Mouse (Mus musculus): ENCODE results near the gene Ss18l1.

DNA sequence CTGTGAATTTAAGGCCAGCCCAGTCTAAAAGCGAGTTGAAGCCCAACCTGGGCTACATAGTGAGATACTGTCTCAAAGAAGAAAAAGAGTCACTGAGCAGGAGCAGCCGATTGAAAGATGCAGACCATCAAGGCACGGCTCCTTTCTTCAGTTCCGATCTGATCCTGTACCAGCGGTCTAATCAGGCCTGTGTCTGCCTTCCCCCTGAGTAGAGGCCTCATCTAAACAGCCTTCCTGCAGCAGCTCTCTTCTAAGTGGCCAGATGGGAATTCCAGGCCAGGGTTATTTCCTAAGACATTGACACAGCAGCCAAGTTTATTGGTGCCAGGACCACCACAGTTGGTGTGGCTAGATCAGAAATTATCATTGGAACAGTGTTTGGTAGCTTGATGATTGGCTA is 49.2 kb upstream of the Ss18l1 start:
- TF ChIP-seq POLR2A (IDR thresholded peaks at IDR 0.05; ENCODE audit: extremely low read depth, insufficient read depth, low read length): no peak
- TF ChIP-seq CTCF (IDR thresholded peaks at IDR 0.05; ENCODE audit: extremely low read depth, insufficient read depth, low read length): no peak
